Mouse (Mus musculus): ENCODE data around the gene C130060K24Rik. TPM values are rescaled to one million over a fixed set of nuclear protein-coding genes. Genes with fewer than 3 reads are reported as not detected.

C130060K24Rik gene
- polyA plus RNA-seq, 1 experiment, result not detected

DNA sequence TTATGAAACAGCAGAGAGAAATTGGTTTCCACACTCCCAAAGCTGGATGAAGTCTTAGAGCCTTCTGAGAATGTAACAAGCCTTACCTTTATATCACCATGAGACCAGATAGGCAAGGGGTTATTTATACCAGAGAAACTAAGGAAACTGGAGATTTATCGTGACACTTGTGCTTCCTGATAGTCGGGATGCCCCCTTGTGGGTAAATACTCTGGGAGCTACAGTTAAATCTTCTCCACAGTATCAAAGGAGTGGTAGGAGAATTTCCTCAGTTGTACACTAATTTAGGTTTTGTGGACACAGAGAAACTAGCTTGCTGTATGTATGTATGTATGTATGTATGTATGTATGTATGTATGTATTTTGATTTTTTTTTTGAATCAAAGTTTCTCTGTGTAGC, 5.0 kb upstream of the C130060K24Rik start:
- no peak overlapping the region for H3K4me3 ChIP-seq (ENCODE audit: control insufficient read depth, low read depth, low read length)
- H3K4me1 ChIP-seq (ENCODE audit: control insufficient read depth, insufficient read depth, low read length), result peaks cover under 1% of the 10 kb centered on the region; the same call in 1 of the 2 replicates
- H3K27ac ChIP-seq (ENCODE audit: control insufficient read depth, insufficient read depth, low read depth, low read length), result no peak overlapping the region
- H3K27me3 ChIP-seq (ENCODE audit: control insufficient read depth, insufficient read depth, low read length), result no peaks in the 10 kb centered on the region
- TF ChIP-seq POLR2A (IDR thresholded peaks at IDR 0.05; ENCODE audit: control insufficient read depth, low read depth, low read length) (no peak), CTCF (IDR thresholded peaks at IDR 0.05; ENCODE audit: control insufficient read depth, insufficient read depth, insufficient replicate concordance, low read depth, low read length) (no peak)
- H3K36me3 ChIP-seq (ENCODE audit: control insufficient read depth, insufficient read depth, low read length), result no peaks in the 10 kb centered on the region

DNA sequence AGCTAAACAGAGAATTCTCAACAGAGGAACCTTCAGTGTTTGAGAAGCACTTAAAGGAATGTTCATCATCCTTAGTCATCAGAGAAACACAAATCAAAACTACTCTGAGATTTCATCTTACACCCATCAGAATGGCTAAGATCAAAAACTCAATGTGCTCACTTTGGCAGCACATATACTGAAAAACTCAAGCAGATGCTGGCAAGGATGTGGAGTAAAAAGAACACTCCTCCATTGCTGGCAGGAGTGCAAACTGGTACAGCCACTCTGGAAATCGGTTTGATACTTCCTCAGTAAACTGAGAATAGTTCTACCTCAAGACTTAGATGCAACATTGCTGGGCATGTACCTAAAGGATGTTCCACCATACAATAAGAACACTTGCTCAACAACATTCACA, 41.0 kb downstream of the C130060K24Rik start:
- Histone ChIP-seq H3K4me3 (ENCODE audit: control insufficient read depth, low read depth, low read length) (no peak overlapping the region), H3K27me3 (ENCODE audit: control insufficient read depth, insufficient read depth, low read length) (no peaks in the 10 kb centered on the region), H3K27ac (ENCODE audit: control insufficient read depth, insufficient read depth, low read depth, low read length) (no peak overlapping the region), H3K36me3 (ENCODE audit: control insufficient read depth, insufficient read depth, low read length) (no peaks in the 10 kb centered on the region), H3K4me1 (ENCODE audit: control insufficient read depth, insufficient read depth, low read length) (no peaks in the 10 kb centered on the region)
- TF ChIP-seq CTCF (IDR thresholded peaks at IDR 0.05; ENCODE audit: control insufficient read depth, insufficient read depth, insufficient replicate concordance, low read depth, low read length) (no peak), POLR2A (IDR thresholded peaks at IDR 0.05; ENCODE audit: control insufficient read depth, low read depth, low read length) (no peak)

DNA sequence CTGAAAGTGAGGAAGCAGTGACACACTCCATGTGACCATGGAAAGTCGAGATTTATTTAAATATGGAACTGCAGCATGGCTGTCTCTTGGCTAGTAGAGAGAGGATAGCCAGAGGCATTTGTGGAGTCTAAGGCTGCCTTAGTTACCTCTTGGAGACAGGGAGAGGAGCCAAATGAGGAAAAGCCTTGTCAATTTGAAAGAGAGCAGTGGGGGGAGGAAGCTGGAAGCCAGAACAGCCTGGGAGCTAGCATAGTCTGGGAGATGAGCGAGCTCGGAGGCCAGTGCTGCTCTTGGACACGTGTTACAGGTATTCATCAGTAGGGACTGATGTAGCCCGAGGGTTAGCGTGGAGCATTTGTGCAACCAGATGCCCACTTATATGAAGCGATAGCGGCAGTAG, 46.2 kb downstream of the C130060K24Rik start:
- no peak overlapping the region for H3K4me3 ChIP-seq (ENCODE audit: control insufficient read depth, low read depth, low read length)
- H3K4me1 ChIP-seq (ENCODE audit: control insufficient read depth, insufficient read depth, low read length), result no peaks in the 10 kb centered on the region
- no peaks in the 10 kb centered on the region for H3K36me3 ChIP-seq (ENCODE audit: control insufficient read depth, insufficient read depth, low read length)
- no peak for TF ChIP-seq CTCF (IDR thresholded peaks at IDR 0.05; ENCODE audit: control insufficient read depth, insufficient read depth, insufficient replicate concordance, low read depth, low read length)
- no peaks in the 10 kb centered on the region for H3K27me3 ChIP-seq (ENCODE audit: control insufficient read depth, insufficient read depth, low read length)
- no peak overlapping the region for H3K27ac ChIP-seq (ENCODE audit: control insufficient read depth, insufficient read depth, low read depth, low read length)

DNA sequence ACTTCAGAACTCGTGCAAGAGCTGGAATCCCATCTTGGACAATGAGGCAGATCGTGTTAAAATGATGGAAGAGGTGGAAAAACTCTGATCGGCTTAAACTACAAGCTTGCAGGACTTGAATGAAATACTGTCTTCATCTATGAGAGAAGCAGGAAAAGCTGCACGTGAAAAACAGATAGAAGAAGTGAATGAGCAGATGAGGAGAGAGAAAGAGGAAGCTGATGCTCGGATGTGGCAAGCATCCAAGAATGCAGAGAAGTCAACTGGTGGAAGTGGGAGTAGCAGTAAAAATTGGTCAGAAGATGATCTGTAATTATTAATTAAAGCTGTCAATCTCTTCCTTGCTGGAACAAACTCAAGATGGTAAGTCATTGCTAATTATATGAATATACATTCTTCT, 52.3 kb downstream of the C130060K24Rik start:
- no peak for TF ChIP-seq POLR2A (IDR thresholded peaks at IDR 0.05; ENCODE audit: control insufficient read depth, low read depth, low read length)
- no peak for TF ChIP-seq CTCF (IDR thresholded peaks at IDR 0.05; ENCODE audit: control insufficient read depth, insufficient read depth, insufficient replicate concordance, low read depth, low read length)
- Histone ChIP-seq H3K36me3 (ENCODE audit: control insufficient read depth, insufficient read depth, low read length) (no peaks in the 10 kb centered on the region), H3K4me1 (ENCODE audit: control insufficient read depth, insufficient read depth, low read length) (no peaks in the 10 kb centered on the region), H3K27ac (ENCODE audit: control insufficient read depth, insufficient read depth, low read depth, low read length) (no peak overlapping the region), H3K27me3 (ENCODE audit: control insufficient read depth, insufficient read depth, low read length) (no peaks in the 10 kb centered on the region), H3K4me3 (ENCODE audit: control insufficient read depth, low read depth, low read length) (no peak overlapping the region)

DNA sequence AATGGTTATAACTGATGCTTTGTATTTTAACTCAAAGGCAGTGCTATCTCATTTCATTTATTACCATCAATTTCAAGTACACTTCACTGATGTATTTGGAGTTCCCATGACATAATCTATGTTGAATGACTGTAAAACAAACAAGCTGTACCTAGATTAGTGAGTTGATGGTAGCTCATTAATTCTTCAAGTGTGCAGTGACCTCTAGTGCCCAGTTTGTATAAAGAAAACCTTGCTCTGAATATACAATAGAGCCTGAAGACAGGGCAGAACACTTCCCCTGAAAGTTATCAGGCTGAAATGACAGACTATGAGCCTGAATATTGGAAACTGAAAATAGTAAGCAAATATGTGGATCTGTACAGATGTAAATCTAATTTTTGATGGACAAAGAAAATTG, 72.6 kb downstream of the C130060K24Rik start:
- TF ChIP-seq CTCF (IDR thresholded peaks at IDR 0.05; ENCODE audit: control insufficient read depth, insufficient read depth, insufficient replicate concordance, low read depth, low read length) (no peak), POLR2A (IDR thresholded peaks at IDR 0.05; ENCODE audit: control insufficient read depth, low read depth, low read length) (no peak)
- Histone ChIP-seq H3K27ac (ENCODE audit: control insufficient read depth, insufficient read depth, low read depth, low read length) (no peak overlapping the region), H3K4me1 (ENCODE audit: control insufficient read depth, insufficient read depth, low read length) (no peaks in the 10 kb centered on the region), H3K36me3 (ENCODE audit: control insufficient read depth, insufficient read depth, low read length) (no peaks in the 10 kb centered on the region), H3K4me3 (ENCODE audit: control insufficient read depth, low read depth, low read length) (no peak overlapping the region), H3K27me3 (ENCODE audit: control insufficient read depth, insufficient read depth, low read length) (no peaks in the 10 kb centered on the region)

DNA sequence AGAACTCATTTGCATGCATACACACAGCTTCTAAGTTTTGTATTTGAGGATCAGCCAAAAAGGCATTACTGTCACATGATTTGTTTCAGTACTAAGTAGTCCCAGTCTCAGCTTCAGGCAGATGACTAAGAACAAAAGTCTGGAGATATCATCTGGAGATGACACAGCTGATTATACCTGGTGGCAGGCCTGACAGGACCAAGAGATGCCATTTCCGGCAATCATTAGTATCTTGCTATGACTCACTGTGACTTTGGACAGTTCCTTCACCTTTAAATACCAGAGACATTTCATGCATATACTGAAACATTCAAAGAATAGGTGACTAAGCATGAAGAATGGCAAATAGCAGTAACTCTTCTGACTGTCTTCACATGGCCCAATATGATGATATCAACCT, 84.4 kb downstream of the C130060K24Rik start:
- TF ChIP-seq CTCF (IDR thresholded peaks at IDR 0.05; ENCODE audit: control insufficient read depth, insufficient read depth, insufficient replicate concordance, low read depth, low read length) (no peak), POLR2A (IDR thresholded peaks at IDR 0.05; ENCODE audit: control insufficient read depth, low read depth, low read length) (no peak)
- no peak overlapping the region for H3K27ac ChIP-seq (ENCODE audit: control insufficient read depth, insufficient read depth, low read depth, low read length)
- no peaks in the 10 kb centered on the region for H3K36me3 ChIP-seq (ENCODE audit: control insufficient read depth, insufficient read depth, low read length)
- H3K4me3 ChIP-seq (ENCODE audit: control insufficient read depth, low read depth, low read length), result no peak overlapping the region
- H3K27me3 ChIP-seq (ENCODE audit: control insufficient read depth, insufficient read depth, low read length), result no peaks in the 10 kb centered on the region
- H3K4me1 ChIP-seq (ENCODE audit: control insufficient read depth, insufficient read depth, low read length), result no peaks in the 10 kb centered on the region

DNA sequence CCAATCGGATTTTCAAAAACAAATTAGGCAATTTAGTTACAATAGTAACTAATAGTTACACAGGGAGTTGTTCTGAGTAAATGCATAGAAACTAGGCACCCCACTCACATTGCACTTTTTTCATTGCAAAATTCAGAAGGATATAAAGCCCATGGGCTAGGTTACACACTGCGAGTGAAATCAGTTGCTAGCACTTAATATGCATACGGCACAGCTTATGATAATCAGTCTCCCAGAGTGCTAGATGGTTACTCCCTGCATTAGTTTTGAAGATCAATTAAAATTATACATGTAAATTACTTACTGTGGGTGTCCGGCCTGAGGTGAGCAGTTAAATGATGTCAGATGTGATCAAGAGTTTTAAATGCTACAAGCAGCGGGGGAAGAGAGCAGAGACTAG, 89.4 kb downstream of the C130060K24Rik start:
- Histone ChIP-seq H3K4me3 (ENCODE audit: control insufficient read depth, low read depth, low read length) (no peak overlapping the region), H3K36me3 (ENCODE audit: control insufficient read depth, insufficient read depth, low read length) (no peaks in the 10 kb centered on the region), H3K4me1 (ENCODE audit: control insufficient read depth, insufficient read depth, low read length) (no peaks in the 10 kb centered on the region), H3K27ac (ENCODE audit: control insufficient read depth, insufficient read depth, low read depth, low read length) (no peak overlapping the region), H3K27me3 (ENCODE audit: control insufficient read depth, insufficient read depth, low read length) (no peaks in the 10 kb centered on the region)
- no peak for TF ChIP-seq CTCF (IDR thresholded peaks at IDR 0.05; ENCODE audit: control insufficient read depth, insufficient read depth, insufficient replicate concordance, low read depth, low read length)
- no peak for TF ChIP-seq POLR2A (IDR thresholded peaks at IDR 0.05; ENCODE audit: control insufficient read depth, low read depth, low read length)

DNA sequence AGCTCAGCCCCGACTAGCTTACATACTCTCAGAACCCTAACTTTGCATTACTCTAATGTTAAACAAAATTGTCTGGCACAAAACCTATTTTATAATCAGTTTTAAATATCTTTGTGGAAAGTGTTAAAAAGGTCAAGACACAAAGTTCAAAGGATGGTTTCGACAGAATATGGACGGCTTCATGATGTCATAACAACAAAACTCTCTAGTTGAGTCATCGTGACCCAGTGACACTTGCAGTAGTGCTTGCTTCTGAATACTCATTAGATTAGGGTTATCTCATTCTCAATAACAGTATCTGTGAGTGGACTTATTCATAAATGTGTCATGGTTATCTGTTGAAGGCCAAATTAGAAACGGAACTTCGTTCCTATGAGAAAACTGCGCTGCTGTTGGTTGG, 91.5 kb downstream of the C130060K24Rik start:
- no peak for TF ChIP-seq CTCF (IDR thresholded peaks at IDR 0.05; ENCODE audit: control insufficient read depth, insufficient read depth, insufficient replicate concordance, low read depth, low read length)
- Histone ChIP-seq H3K27me3 (ENCODE audit: control insufficient read depth, insufficient read depth, low read length) (no peaks in the 10 kb centered on the region), H3K36me3 (ENCODE audit: control insufficient read depth, insufficient read depth, low read length) (no peaks in the 10 kb centered on the region), H3K4me3 (ENCODE audit: control insufficient read depth, low read depth, low read length) (no peak overlapping the region), H3K4me1 (ENCODE audit: control insufficient read depth, insufficient read depth, low read length) (no peaks in the 10 kb centered on the region), H3K27ac (ENCODE audit: control insufficient read depth, insufficient read depth, low read depth, low read length) (no peak overlapping the region)
